Mouse (Mus musculus): ENCODE results near the gene Gm49320. TPM values are rescaled to one million over a fixed set of nuclear protein-coding genes. Genes with fewer than 3 reads are reported as not detected.

The Gm49320 gene
- total RNA-seq, 2 experiments from 2014 or later = 1.6 TPM; not detected in 1

DNA sequence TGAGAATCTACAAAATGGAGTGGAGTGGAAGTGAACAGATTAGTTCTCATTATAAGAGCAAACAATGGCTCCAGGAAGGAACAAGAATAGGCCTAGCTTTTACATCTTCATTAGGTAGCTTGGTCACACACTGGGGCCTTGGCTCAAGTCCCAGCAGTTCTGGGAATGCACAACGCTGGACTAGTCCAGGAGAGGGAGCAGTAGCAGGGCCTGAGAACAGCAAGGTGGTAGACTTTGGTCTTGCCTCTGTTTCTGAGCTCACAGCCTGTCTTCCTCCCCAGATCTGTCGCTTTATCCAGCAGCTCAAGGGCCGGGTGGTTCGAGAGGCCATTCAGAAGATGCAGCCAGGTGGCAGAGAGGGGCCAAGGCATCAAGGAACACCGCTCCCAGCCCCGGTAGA lies 15.3 kb downstream of the Gm49320 start:
- intact Hi-C loops (cut with DNase I) = loop anchor here (5.0 to 10.0 kb wide), 2 partner anchors 68 to 331 kb away; no protein-coding TSS in a partner anchor
- peak; percentile 74 to 86 for DNase-seq (ENCODE audit: extremely low spot score in 1 of 2, low spot score in 2 of 2)

DNA sequence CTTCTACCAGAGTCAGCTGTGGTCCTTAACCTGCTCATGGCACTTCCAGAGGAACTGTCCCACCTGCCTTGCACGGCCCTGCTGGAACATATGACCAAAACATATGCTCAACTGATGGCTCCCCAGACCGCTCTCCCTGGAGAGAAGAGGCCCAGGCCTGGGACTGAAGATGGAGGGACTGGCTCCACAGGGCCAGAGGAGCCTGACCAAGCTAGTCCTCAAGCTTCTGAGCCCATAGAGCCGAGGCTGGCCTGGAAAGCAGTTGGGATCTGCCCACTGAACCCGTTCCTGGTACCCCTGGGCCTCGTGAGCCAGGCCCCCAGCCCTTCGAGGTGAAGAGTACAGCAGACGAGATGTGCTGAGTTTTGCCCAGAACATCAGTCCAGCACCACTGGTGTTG lies 16.8 kb downstream of the Gm49320 start:
- DNase-seq (ENCODE audit: extremely low spot score in 1 of 2, low spot score in 2 of 2) = peak in 1 of 2 experiments; percentile 27
- intact Hi-C loops (cut with DNase I) = loop anchor here (10.0 kb wide), 1 partner anchor 329 kb away; no protein-coding TSS in a partner anchor

DNA sequence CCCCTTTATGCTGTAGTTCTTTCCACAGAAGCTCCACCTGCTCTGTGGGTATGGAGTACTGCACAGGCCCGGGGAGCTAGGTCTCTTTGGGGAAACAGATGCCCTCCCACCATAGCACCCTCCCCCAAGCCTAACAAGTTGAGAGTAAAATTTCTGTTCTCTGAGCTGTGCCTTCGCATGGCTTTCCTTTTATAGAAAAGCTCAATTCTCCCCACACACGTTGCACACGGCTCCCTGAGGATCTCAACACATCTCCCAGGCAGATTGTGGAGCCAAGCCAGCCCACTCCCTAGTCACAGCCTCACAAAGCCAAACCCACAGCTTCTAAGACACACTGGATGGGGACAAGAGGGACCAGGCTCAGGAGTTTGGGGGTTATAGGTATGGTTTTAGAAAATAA lies 18.2 kb downstream of the Gm49320 start:
- intact Hi-C loops (cut with DNase I) = loop anchor here (10.0 kb wide), 1 partner anchor 328 kb away; no protein-coding TSS in a partner anchor
- peak; percentile 81 to 85 for DNase-seq (ENCODE audit: extremely low spot score in 1 of 2, low spot score in 2 of 2)

DNA sequence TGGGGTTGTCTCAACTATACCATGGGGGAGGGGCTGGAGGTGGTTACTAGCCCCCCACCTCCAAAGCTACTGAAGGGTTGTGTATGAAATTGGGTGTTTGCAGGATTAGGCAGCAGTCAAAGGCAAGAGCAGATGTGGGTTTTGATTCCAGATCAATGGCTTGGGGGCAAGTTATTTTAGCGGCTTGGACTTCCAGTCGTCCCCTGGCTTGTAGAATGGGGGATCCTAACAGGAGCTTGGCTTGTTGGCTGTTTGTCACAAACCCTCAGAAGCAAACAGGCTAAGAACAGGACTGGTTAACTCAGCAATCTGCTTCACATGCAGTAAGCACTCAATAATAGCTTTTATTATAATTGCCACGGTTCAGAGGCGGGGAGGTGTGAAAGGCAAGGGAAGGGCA lies 18.7 kb downstream of the Gm49320 start:
- intact Hi-C loops (cut with DNase I) = loop anchor here (10.0 kb wide), 1 partner anchor 327 kb away; no protein-coding TSS in a partner anchor
- DNase-seq (ENCODE audit: extremely low spot score in 1 of 2, low spot score in 2 of 2) = no peak

DNA sequence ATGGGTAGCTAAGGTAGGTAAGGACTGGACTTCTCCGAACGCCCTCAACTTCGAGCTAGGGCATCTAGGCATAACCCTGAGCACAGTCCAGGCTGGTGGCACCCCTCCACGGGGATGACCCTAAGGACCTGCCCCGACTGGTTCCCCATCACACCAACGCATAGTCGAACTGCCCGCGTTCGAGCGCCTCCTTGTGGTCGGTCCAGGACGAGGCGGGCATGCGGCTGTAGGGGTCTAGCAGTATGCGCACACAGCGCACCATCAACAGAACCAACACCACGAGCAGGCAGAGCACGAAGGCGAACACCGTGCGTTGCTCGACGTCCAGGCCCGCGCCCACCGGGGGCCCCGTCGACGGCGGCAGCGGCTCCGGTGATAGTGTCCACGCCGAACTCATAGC lies 19.6 kb downstream of the Gm49320 start:
- intact Hi-C loops (cut with DNase I) = loop anchor here (10.0 kb wide), 1 partner anchor 327 kb away; no protein-coding TSS in a partner anchor
- peak; percentile 83 to 90 for DNase-seq (ENCODE audit: extremely low spot score in 1 of 2, low spot score in 2 of 2)

DNA sequence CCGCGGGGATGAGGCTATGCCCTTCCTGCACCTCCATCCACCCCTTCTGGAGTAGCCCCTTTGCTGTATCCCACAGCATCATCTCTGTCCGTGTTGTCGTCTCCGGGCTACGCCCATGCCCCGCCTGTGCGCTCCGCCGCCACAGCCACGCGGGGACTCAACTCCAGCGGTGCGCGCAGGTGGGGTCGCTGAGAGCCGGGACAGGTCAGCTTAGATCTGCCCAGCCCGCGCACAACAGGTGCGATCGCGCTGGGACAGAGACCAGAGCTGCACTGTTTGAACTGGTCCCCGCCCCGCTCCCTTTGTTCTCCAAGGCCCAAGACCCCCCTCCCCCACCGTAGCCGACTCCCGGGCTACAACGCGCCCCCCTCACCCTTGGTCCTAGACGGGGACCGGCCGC lies 20.0 kb downstream of the Gm49320 start:
- DNase-seq (ENCODE audit: extremely low spot score in 1 of 2, low spot score in 2 of 2) = peak in 1 of 2 experiments; percentile 85
- intact Hi-C loops (cut with DNase I) = loop anchor here (10.0 kb wide), 1 partner anchor 326 kb away; no protein-coding TSS in a partner anchor

DNA sequence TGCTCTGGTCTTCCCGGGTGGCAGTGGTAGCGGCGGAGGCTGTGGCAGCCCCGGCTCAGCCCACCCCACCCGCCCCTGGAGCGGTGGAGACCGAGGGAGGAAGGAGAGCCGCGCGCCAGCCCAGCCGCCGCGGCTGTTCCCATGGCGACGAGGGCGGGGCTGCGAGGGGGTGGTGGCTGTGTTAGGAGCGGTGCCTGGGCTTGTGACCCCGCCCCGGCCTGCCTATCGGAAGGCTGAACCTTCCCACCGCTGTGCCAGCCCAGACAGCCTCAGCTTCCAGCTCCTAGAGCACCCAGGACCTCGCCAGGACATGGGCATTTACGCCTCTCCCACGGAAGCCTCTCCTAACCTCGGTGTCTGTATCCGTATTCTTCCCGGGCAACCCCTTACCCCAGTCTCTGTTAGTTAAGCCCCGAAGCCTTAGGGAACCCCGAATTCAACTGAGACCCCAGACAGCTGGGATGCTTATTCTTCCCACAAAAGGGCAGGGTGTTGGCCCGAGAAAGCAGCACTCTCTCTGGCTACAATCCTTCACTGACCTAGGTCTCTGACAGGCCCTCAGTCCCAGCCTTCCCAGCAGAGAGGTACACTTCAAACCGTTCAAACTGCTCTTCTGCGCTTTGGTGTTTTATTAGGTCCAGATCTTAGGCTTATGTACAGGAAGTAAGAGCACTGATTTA lies 20.6 kb downstream of the Gm49320 start, which contains the start of gene Ctxn1:
Gene Ctxn1, minus strand, starts transcription at position 150 of the 680 bp plus-strand sequence.
- peak; percentile 90 to 98 for DNase-seq (ENCODE audit: extremely low spot score in 1 of 2, low spot score in 2 of 2)
- intact Hi-C loops (cut with DNase I) = loop anchor here (10.0 kb wide), 1 partner anchor 326 kb away; no protein-coding TSS in a partner anchor

DNA sequence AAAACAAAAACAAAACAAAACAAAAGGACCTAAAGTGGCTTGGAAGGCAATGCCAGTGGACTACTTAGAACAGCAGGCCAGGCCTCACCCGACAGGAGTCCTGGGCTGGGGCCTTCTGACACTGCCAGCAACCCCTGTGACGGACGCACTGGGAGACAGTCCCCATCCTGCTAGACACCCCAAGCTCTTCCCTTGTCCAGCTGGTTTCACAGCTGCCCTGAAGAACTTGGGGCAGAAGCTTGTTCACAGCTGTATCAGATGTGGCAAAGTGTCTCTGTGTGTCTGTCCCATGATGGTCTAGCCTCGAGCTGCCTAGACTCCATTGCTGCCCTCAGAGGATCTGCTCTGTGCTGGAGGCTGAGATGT lies 21.1 kb downstream of the Gm49320 start:
- DNase-seq (ENCODE audit: extremely low spot score in 1 of 2, low spot score in 2 of 2) = no peak
- intact Hi-C loops (cut with DNase I) = loop anchor here (10.0 kb wide), 1 partner anchor 325 kb away; no protein-coding TSS in a partner anchor

DNA sequence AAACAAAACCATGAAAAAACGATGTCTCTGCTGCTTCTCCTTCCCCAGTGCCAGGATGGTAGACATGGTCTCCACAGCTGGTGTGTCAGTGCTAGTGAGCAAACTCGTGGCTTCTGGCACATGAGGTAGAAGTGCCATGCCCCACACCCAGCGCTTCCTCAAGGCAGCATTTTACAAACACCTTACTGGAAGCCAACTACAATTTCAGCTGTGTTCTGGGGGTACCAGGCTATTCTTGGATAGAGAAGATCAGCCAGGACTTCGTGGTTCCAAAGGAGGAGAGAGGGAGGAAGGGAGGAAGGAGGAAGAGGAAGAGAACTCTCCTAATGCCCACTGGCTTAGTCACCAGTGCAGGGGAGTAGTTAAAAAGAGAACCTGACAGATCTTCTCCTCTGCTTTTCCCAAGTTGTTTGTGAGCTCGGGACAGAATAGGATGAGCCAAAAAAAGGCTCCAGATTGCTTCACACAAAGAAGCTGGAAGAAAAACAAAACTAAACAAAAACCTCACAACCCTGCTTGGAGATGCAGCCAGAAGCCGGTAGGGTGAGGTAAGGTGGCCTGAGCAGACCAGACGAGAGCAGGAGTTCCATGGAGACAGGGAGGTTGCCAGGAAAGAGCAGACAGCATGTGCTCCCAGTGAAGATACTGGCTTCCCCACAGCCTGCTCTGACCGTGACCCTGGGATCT lies 24.6 kb downstream of the Gm49320 start:
- intact Hi-C loops (cut with DNase I) = no loop called here
- no peak for DNase-seq (ENCODE audit: extremely low spot score in 1 of 2, low spot score in 2 of 2)

DNA sequence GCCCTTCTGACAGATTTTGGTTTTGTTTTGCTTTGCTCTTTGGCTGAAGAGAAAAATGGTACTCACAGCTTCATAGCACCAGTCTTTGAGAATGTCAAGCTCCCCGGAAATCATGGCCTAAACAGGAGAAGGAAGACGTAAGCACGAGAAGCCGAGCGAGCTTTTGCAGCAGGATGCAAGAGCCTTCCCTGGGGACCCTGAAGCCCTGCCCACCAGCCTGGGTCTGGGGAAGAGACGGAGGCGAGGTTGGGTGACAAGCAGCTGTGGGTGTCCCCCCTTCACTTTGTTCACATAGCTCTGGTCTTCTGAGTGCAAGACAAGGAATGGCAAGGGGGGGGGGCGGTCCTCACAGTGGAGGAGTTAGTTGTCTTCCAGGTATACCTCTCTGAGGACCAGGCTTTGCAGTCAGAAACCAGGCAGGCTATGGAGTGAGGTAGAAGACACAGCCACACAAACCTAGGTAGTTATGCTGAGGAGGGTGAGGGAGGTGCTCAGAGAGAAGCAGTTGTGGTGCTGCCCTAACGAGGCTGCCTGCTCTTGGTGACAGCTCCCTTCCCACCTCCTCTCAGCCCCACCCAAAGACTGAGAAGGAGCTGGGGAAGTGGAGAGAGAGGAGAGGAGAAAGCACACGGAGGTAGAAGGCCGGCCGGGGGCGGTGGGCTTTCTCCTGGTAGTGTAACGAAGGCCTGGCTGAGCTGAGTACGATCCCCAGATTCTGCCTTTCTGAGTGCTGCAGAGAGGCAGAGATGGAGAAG lies 26.7 kb downstream of the Gm49320 start:
- intact Hi-C loops (cut with DNase I) = no loop called here
- DNase-seq (ENCODE audit: extremely low spot score in 1 of 2, low spot score in 2 of 2) = peak in 1 of 2 experiments; percentile 61

DNA sequence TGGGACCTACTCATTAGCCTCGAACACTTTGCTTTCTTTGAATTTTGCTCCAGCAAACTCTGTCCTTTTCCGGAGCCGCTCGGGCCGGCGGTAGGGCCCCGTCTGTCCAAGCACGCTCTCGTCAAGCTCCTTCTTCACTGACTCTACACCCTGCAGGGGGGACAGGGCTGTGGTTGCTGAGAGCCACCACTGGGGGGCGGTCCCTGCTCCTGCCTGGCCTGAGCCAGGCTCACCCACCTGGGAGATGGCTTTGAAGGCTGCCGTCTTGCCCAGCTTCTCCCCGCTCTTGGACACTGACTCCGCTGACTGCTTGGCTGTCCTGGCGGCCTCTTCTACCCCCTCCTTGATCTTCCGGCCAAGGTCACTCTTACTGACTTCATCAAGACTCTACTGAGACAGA lies 29.0 kb downstream of the Gm49320 start:
- DNase-seq (ENCODE audit: extremely low spot score in 1 of 2, low spot score in 2 of 2) = peak in 1 of 2 experiments; percentile 56
- intact Hi-C loops (cut with DNase I) = no loop called here

DNA sequence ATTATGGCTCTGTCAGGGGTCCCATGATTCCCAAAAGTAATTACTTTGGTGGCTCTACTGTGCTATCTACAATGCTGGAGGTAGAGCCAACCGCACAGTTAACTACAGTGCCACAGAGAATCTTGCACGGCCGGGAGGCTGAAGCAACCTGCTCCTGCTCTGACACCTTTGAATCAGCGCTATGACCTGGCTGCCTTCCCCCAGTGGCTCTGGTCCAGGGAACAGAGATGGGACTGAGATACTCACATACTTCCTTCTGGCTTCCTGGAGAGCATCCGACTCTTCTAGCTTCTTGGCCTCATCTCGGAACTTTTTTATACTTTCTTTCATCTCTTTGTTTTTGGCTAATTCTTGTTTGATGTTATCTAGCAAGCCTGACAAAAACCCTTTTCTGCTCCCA lies 30.9 kb downstream of the Gm49320 start:
- intact Hi-C loops (cut with DNase I) = no loop called here
- DNase-seq (ENCODE audit: extremely low spot score in 1 of 2, low spot score in 2 of 2) = no peak

DNA sequence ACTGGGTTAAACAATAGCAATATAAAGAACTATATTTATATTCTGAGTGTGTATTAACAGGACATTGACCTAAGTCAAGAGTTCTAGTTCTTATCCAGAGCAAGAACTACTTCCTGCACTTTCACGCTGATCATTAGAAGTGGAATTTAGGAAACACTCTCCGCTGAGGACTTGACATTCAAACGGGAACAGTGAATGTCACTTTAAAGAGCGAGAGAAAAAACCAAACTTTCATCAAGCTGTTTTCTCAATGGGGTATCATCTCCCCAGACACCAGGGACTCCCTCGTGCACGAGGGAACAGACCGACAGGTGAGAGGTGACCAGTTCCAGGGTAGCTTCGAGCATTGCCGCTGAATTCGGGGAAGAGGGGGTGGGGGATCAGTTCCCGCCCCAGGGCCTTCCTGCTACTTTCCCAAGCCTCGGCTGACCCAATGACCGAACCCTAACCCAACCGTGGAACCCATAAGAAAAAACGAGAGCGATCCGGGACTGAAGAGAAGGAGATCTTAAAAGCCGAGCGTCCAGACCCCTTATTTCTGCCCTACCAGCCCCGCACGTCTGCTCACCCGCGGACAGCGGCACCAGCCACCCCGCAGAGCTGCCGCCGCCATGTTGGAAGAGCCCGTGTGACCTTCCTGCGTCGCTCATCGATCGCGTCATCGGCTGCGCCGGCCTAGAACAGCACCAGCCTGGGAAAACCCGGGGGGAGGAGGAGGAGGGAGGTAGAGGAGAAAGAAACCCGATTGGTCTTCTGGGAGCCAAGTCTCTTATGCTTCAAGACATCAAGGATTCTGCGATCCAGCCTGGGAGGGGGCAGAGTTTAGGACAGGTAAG lies 36.8 kb downstream of the Gm49320 start, which contains the start of gene Timm44:
Gene Timm44, minus strand, starts transcription at position 639 of the 836 bp plus-strand sequence.
- intact Hi-C loops (cut with DNase I) = no loop called here
- peak; percentile 95 to 98 for DNase-seq (ENCODE audit: extremely low spot score in 1 of 2, low spot score in 2 of 2)

DNA sequence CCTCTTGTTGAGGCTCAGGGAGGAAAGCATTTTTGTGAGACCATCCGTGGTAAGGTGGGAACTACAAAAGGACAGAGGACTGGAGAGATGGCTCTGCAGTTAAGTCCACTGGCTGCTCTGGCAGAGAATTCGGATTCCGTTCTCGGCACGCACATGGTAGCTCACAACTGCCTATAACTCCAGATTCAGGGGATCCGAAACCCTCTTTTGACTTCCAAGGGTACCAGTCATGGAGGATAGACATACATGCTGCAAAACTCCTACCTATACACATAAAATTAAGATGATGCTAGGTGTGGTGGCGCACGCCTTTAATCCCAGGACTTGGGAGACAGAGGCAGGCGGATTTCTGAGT lies 37.4 kb downstream of the Gm49320 start:
- DNase-seq (ENCODE audit: extremely low spot score in 1 of 2, low spot score in 2 of 2) = no peak
- intact Hi-C loops (cut with DNase I) = no loop called here

DNA sequence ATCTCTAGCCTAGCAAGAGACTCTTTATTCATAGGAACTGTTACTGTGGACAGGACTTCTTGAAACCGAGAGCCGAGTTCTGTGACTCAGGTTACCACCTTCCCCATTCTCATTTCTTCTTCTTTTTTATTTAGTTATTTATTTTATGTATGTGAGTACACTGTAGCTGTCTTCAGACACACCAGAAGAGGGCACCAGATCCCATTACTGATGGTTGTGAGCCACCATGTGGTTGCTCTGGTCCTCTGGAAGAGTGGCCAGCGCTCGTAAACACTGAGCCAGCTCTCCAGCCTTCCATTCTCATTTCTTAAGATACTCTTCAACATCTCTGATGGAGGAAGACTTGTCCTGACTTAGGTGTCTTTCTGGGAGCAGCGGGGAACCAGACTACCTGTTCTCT lies 54.1 kb downstream of the Gm49320 start:
- intact Hi-C loops (cut with DNase I) = no loop called here

DNA sequence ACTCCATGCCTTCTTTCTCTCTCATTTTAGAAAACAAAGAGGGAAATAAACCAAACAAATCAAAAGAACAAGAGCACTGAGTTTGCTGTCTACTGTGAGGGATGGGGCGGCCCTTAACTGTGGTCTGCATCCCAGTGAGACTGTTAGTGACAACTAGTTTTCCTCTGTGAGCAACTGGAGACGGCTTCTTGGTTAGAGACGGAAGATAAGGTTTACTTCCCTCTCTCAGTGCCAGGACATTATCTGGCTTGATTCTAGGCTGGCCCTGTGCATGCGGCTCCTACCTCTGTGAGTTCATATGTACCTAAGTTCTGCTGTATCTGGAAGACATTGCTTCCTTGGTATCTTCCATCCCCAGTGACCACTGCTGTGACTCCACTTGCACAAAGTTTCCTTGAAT lies 59.2 kb downstream of the Gm49320 start:
- intact Hi-C loops (cut with DNase I) = no loop called here
- no peak for DNase-seq (ENCODE audit: extremely low spot score in 1 of 2, low spot score in 2 of 2)

More for the DNA sequence above, 54.1 kb downstream of the Gm49320 start:
- no peak for DNase-seq (ENCODE audit: extremely low spot score in 1 of 2, low spot score in 2 of 2)
